Mouse (Mus musculus) MEL (cell line): ENCODE measurements around the gene Slc22a1. TPM values are rescaled to one million over a fixed set of nuclear protein-coding genes. Genes with fewer than 3 reads are reported as not detected.
A peak's percentile ranks its signal among the peaks of the same experiment; 100 is the strongest.

Experiments used
- DNase-seq: peaks from one replicate; pipeline ENCODE4 v3.0.0; 2011; ENCODE audit warnings: low read depth, low spot score
- H3K27ac ChIP-seq: 2 replicates; pipeline ENCODE4 v1.5.1; 2012; ENCODE audit warnings: low read depth, mild to moderate bottlenecking, control low read depth, low read length, moderate library complexity; ENCODE audit not compliant: control insufficient read depth
- H3K27me3 ChIP-seq, 2 experiments: fragments of 150-350 bp in 1 of 2; sonication (generic) in 1 of 2; 2 replicates each; pipeline ENCODE4 v1.6.1; 2012; ENCODE audit warnings: low read length in 2 of 2, mild to moderate bottlenecking in 2 of 2, improper control_type of control experiment in 1 of 2, moderate library complexity in 1 of 2; ENCODE audit not compliant: insufficient read depth in 2 of 2, control insufficient read depth in 1 of 2
- H3K36me3 ChIP-seq, 2 experiments: 2 replicates each; pipeline ENCODE4 v1.6.1; 2012 to 2014; ENCODE audit warnings: low read length in 2 of 2, improper control_type of control experiment in 1 of 2, inconsistent platforms in 1 of 2, mild to moderate bottlenecking in 1 of 2; ENCODE audit not compliant: insufficient read depth in 2 of 2, control insufficient read depth in 1 of 2
- H3K4me1 ChIP-seq, 2 experiments: fragments of 150-350 bp in 1 of 2; sonication (generic) in 1 of 2; 2 replicates each; pipeline ENCODE4 v1.6.1; 2012; ENCODE audit warnings: low read length in 2 of 2, improper control_type of control experiment in 1 of 2, mild to moderate bottlenecking in 1 of 2; ENCODE audit not compliant: insufficient read depth in 2 of 2, control insufficient read depth in 1 of 2
- H3K4me3 ChIP-seq, 2 experiments: fragments of 150-350 bp in 1 of 2; sonication (generic) in 1 of 2; 2 replicates each; pipeline ENCODE4 v1.5.1; 2012; ENCODE audit warnings: low read depth in 2 of 2, low read length in 2 of 2, mild to moderate bottlenecking in 2 of 2, moderate library complexity in 2 of 2, control low read depth in 1 of 2, improper control_type of control experiment in 1 of 2; ENCODE audit not compliant: control insufficient read depth in 1 of 2, insufficient read depth in 1 of 2
- H3K79me2 ChIP-seq: 2 replicates; pipeline ENCODE4 v1.6.1; 2012; ENCODE audit warnings: mild to moderate bottlenecking, low read length, moderate library complexity; ENCODE audit not compliant: control insufficient read depth, poor library complexity, insufficient read depth
- H3K9ac ChIP-seq: 2 replicates; pipeline ENCODE4 v1.6.1; 2012; ENCODE audit warnings: low read depth, mild to moderate bottlenecking, control low read depth, low read length, moderate library complexity; ENCODE audit not compliant: control insufficient read depth, poor library complexity, severe bottlenecking
- H3K9me3 ChIP-seq: fragments of 150-350 bp; sonication (generic); replicated peaks from 2 replicates; pipeline ENCODE4 v1.6.1; 2012; ENCODE audit warnings: mild to moderate bottlenecking, low read length, improper control_type of control experiment, moderate library complexity; ENCODE audit not compliant: insufficient read depth
- BHLHE40 ChIP-seq: IDR thresholded peaks from 2 replicates; pipeline ENCODE4 v1.6.1; 2012; ENCODE audit warnings: low read depth, mild to moderate bottlenecking, inconsistent platforms, low read length, improper control_type of control experiment, borderline replicate concordance
- CHD2 ChIP-seq: IDR thresholded peaks from 2 replicates; pipeline ENCODE4 v1.6.1; 2011; ENCODE audit warnings: low read length, improper control_type of control experiment
- E2F4 ChIP-seq: IDR thresholded peaks from 2 replicates; pipeline ENCODE4 v1.6.1; 2011; ENCODE audit warnings: low read depth, low read length, improper control_type of control experiment, borderline replicate concordance
- GABPA ChIP-seq: IDR thresholded peaks from 2 replicates; pipeline ENCODE4 v1.6.1; 2012; ENCODE audit warnings: low read depth, mild to moderate bottlenecking, inconsistent platforms, low read length, improper control_type of control experiment, moderate library complexity
- MAX ChIP-seq: IDR thresholded peaks from 2 replicates; pipeline ENCODE4 v1.6.1; 2011; ENCODE audit warnings: low read length, improper control_type of control experiment
- NRF1 ChIP-seq: IDR thresholded peaks from 2 replicates; pipeline ENCODE4 v1.6.1; 2014; ENCODE audit warnings: low read depth, mild to moderate bottlenecking, inconsistent platforms, low read length, improper control_type of control experiment, moderate library complexity; ENCODE audit not compliant: poor library complexity, insufficient read depth, severe bottlenecking
- POLR2A ChIP-seq, 2 experiments: IDR thresholded peaks; 2 replicates each; pipeline ENCODE4 v1.6.1; 2011 to 2012; ENCODE audit warnings: low read length in 2 of 2, mild to moderate bottlenecking in 2 of 2, control low read depth in 1 of 2, improper control_type of control experiment in 1 of 2, low read depth in 1 of 2, moderate library complexity in 1 of 2; ENCODE audit not compliant: control insufficient read depth in 1 of 2, insufficient read depth in 1 of 2, poor library complexity in 1 of 2
- RAD21 ChIP-seq: IDR thresholded peaks from 2 replicates; pipeline ENCODE4 v1.6.1; 2011; ENCODE audit warnings: mild to moderate bottlenecking, low read depth, low read length, improper control_type of control experiment
- RCOR1 ChIP-seq: IDR thresholded peaks from 2 replicates; pipeline ENCODE4 v1.6.1; 2012; ENCODE audit warnings: low read depth, mild to moderate bottlenecking, inconsistent platforms, low read length, improper control_type of control experiment
- SMC3 ChIP-seq: IDR thresholded peaks from 2 replicates; pipeline ENCODE4 v1.6.1; 2011; ENCODE audit warnings: low read depth, low read length, improper control_type of control experiment
- USF1 ChIP-seq: IDR thresholded peaks from 2 replicates; pipeline ENCODE4 v1.6.1; 2014; ENCODE audit warnings: low read depth, mild to moderate bottlenecking, inconsistent platforms, low read length, improper control_type of control experiment, moderate library complexity
- USF2 ChIP-seq, 2 experiments: IDR thresholded peaks; 2 replicates each; pipeline ENCODE4 v1.6.1; 2011 to 2012; ENCODE audit warnings: improper control_type of control experiment in 2 of 2, low read length in 2 of 2, borderline replicate concordance in 1 of 2, inconsistent platforms in 1 of 2, low read depth in 1 of 2, mild to moderate bottlenecking in 1 of 2; ENCODE audit not compliant: insufficient read depth in 1 of 2
- ZKSCAN1 ChIP-seq: IDR thresholded peaks from 2 replicates; pipeline ENCODE4 v1.6.1; 2012; ENCODE audit warnings: low read depth, mild to moderate bottlenecking, inconsistent platforms, low read length, improper control_type of control experiment, moderate library complexity
- polyA plus RNA-seq, 2 experiments: library from polyadenylated mRNA; stranded (reverse) in 1 of 2; unstranded in 1 of 2; fragments of >175 nt in 1 of 2; fragments of >200 nt in 1 of 2; gene quantifications; 2 replicates each; pipeline versions ENCODE4 v1.2.1 to v1.2.4; 2012; ENCODE audit warnings: low replicate concordance in 2 of 2, low read depth in 1 of 2; ENCODE audit not compliant: insufficient read length in 2 of 2, insufficient read depth in 1 of 2, missing spikeins in 1 of 2
- total RNA-seq: library from RNA; depleted of rRNA; stranded (reverse); fragments of 300-350 nt; gene quantifications from 2 replicates; pipeline ENCODE4 v1.2.3, GENCODE M21; 2012

Slc22a1 gene
- total and polyA plus RNA-seq, 3 experiments = not detected

GRCm38 (mm10) chr17:12615429-12615828 lies 60.2 kb downstream of the Slc22a1 start:
- H3K27ac ChIP-seq = no peak overlapping the region
- no peak for DNase-seq
- H3K36me3 ChIP-seq = no peaks in the 10 kb centered on the region
- no peaks in the 10 kb centered on the region for H3K79me2 ChIP-seq
- no peak for TF ChIP-seq CHD2
- no peak for TF ChIP-seq GABPA
- TF ChIP-seq RCOR1 = no peak
- TF ChIP-seq, all 39 proteins: peak for 0
- H3K4me1 ChIP-seq = no peaks in the 10 kb centered on the region
- peaks cover 0 to 1% of the 10 kb centered on the region in 2 experiments; a peak in 1 of 4 replicates for H3K27me3 ChIP-seq
- no peak overlapping the region for H3K9ac ChIP-seq
- H3K4me3 ChIP-seq = no peak overlapping the region
- no peaks in the 10 kb centered on the region for H3K9me3 ChIP-seq

DNA sequence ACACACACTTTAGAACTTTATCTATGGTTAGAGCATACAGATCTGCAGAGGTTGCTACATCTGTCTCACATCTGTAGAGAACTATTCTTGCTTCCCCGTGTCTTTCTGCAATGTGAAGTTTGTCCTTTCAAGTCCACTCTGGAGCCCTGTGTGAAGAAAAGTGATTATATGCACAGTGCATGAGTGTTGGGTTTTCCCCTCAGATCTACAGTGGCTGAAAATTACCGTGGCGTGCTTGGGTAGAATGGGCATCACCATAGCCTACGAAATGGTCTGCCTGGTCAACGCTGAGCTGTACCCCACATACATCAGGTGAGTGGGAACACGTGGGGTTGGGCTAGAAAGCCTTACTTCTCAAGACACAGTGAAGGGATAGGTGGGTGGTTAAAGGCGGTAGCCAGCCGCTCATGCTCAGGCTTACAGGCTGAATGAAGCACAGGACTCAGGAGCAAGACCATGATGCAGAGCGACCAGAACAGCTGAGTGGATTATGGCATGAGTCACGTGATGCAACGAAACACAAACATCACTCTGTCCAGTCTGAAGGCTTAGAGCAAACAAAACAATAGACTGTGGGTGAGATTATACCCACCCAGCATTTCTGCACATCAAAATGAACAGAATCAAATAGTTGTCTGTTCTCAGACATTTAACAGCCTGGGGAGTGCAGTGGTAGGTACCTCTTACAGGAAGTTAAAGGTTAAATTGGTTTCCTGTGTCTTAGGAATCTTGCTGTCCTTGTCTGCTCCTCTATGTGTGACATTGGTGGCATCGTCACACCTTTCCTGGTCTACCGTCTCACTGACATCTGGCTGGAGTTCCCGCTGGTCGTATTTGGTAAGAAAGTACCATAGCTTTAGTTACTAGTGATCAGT lies 60.9 kb downstream of the Slc22a1 start:
- no peak for DNase-seq
- Histone ChIP-seq H3K4me3 (no peak overlapping the region), H3K9ac (no peak overlapping the region), H3K27me3 (no peaks in the 10 kb centered on the region; a peak in 1 of 4 replicates), H3K4me1 (no peaks in the 10 kb centered on the region), H3K9me3 (no peaks in the 10 kb centered on the region), H3K36me3 (no peaks in the 10 kb centered on the region), H3K27ac (no peak overlapping the region), H3K79me2 (no peaks in the 10 kb centered on the region)
- TF ChIP-seq USF1 (peak; percentile 26; the same call in 1 of the 2 replicates), E2F4 (no peak)

GRCm38 (mm10) chr17:12607202-12607601 lies 68.4 kb downstream of the Slc22a1 start:
- Histone ChIP-seq H3K9ac (no peak overlapping the region), H3K9me3 (no peaks in the 10 kb centered on the region), H3K4me1 (no peaks in the 10 kb centered on the region), H3K79me2 (no peaks in the 10 kb centered on the region), H3K27ac (no peak overlapping the region), H3K4me3 (no peak overlapping the region), H3K36me3 (no peaks in the 10 kb centered on the region), H3K27me3 (no peaks in the 10 kb centered on the region)
- TF ChIP-seq ZKSCAN1 (no peak), SMC3 (no peak), USF2 (IDR thresholded peaks at IDR 0.05; ENCODE audit: borderline replicate concordance in 1 of 2, insufficient read depth in 1 of 2, low read depth in 1 of 2, low read length in 2 of 2) (no peak), MAX (no peak), RAD21 (no peak), POLR2A (IDR thresholded peaks at IDR 0.05; ENCODE audit: control insufficient read depth in 1 of 2, insufficient read depth in 1 of 2, low read depth in 1 of 2, low read length in 2 of 2, poor library complexity in 1 of 2) (no peak), BHLHE40 (no peak), NRF1 (no peak)
- no peak for DNase-seq
